ENCODE assay signal across 11 mouse cellular contexts in genomic region chr11:5177171-5177570, GRCm38 (mm10). TPM values are rescaled to one million over a fixed set of nuclear protein-coding genes. Genes with fewer than 3 reads are reported as not detected.
DNase-seq lines count a peak whose midpoint lies in the region; ATAC-seq and TF ChIP-seq lines count a peak whose summit lies in the region.
"Had no signal": no experiment of that assay in that cellular context is flagged by ENCODE, and none has a peak within 500 bp of the region (broad histone marks: within the 10 kb centered on the region; RNA-seq: fewer than 3 reads in every experiment).

No protein-coding gene starts in this region.

- no peak overlapping the region for H3K4me3 ChIP-seq in embryonic facial prominence, embryonic 14.5 days (ENCODE audit: low read depth, low read length)
- no peak overlapping the region for H3K4me3 ChIP-seq in embryonic facial prominence, embryonic 10.5 days
- peak overlapping the region; percentile 50 for H3K4me3 ChIP-seq in spleen, adult 2 months (ENCODE audit: extremely low read depth, insufficient read depth, insufficient read length)
- H3K4me3 ChIP-seq in gastrocnemius, adult 2 months: no peak overlapping the region
- H3K4me3 ChIP-seq: hindbrain, embryonic 12.5 days; midbrain, embryonic 10.5 days had no signal

- H3K36me3 ChIP-seq in embryonic facial prominence, embryonic 14.5 days (ENCODE audit: control insufficient read depth, insufficient read depth, low read length): no peaks in the 10 kb centered on the region
- no peaks in the 10 kb centered on the region for H3K36me3 ChIP-seq in embryonic facial prominence, embryonic 10.5 days (replicated peaks)
- H3K36me3 ChIP-seq in spleen, adult 2 months (ENCODE audit: control insufficient read depth, insufficient read depth, low read length): no peaks in the 10 kb centered on the region
- H3K36me3 ChIP-seq: hindbrain, embryonic 12.5 days; midbrain, embryonic 10.5 days had no signal

- DNase-seq in embryonic facial prominence, embryonic 14.5 days (ENCODE audit: low spot score): peak; percentile 57
- no peak for DNase-seq in embryonic facial prominence, embryonic 10.5 days (ENCODE audit: low spot score)
- DNase-seq in CD4-positive, CD25-positive, alpha-beta regulatory T cell, adult 2 months (ENCODE audit: low read depth, low spot score): peak; percentile 94
- DNase-seq in kidney, postnatal 36 days: peak; percentile 51 to 60
- peak; percentile 72 to 82 for DNase-seq in spleen, adult 2 months (ENCODE audit: low read depth in 1 of 2, low spot score in 2 of 2)
- DNase-seq in left cerebral cortex, postnatal 4 days: no peak
- no peak for DNase-seq in adrenal gland, postnatal 25 days
- DNase-seq in gastrocnemius, adult 2 months: no peak
- DNase-seq: cerebellum, adult 9-11 months had no signal

- TF ChIP-seq POLR2A in spleen, adult 2 months (IDR thresholded peaks at IDR 0.05; ENCODE audit: low read depth, low read length): no peak; the same call in 1 of the 2 replicates

- no peak overlapping the region for H3K9ac ChIP-seq in embryonic facial prominence, embryonic 14.5 days (ENCODE audit: low read depth, low read length)
- H3K9ac ChIP-seq: hindbrain, embryonic 12.5 days had no signal

- no peak for TF ChIP-seq CTCF in spleen, adult 2 months (IDR thresholded peaks at IDR 0.05; ENCODE audit: extremely low read depth, insufficient read depth, insufficient read length, insufficient replicate concordance)
- TF ChIP-seq CTCF in gastrocnemius, adult 2 months (IDR thresholded peaks at IDR 0.05): no peak

- H3K9me3 ChIP-seq in embryonic facial prominence, embryonic 14.5 days (ENCODE audit: control insufficient read depth, low read length): no peaks in the 10 kb centered on the region
- H3K9me3 ChIP-seq in embryonic facial prominence, embryonic 10.5 days: no peaks in the 10 kb centered on the region
- H3K9me3 ChIP-seq: hindbrain, embryonic 12.5 days; midbrain, embryonic 10.5 days had no signal

- no peak overlapping the region for H3K4me2 ChIP-seq in embryonic facial prominence, embryonic 14.5 days (ENCODE audit: low read depth, low read length)
- H3K4me2 ChIP-seq: hindbrain, embryonic 12.5 days had no signal

- H3K4me1 ChIP-seq in embryonic facial prominence, embryonic 14.5 days (ENCODE audit: control insufficient read depth, insufficient read depth, low read length): no peaks in the 10 kb centered on the region; the same call in 1 of the 2 replicates
- H3K4me1 ChIP-seq in embryonic facial prominence, embryonic 10.5 days: peaks cover 39% of the 10 kb centered on the region
- peaks cover 49% of the 10 kb centered on the region for H3K4me1 ChIP-seq in spleen, adult 2 months (ENCODE audit: control insufficient read depth, insufficient read depth, insufficient read length)

- H3K27me3 ChIP-seq in embryonic facial prominence, embryonic 14.5 days (replicated peaks; ENCODE audit: control insufficient read depth, insufficient read depth, low read length): no peaks in the 10 kb centered on the region
- H3K27me3 ChIP-seq in embryonic facial prominence, embryonic 10.5 days (replicated peaks; ENCODE audit: low read depth, poor library complexity, severe bottlenecking): peaks cover 20% of the 10 kb centered on the region
- no peaks in the 10 kb centered on the region for H3K27me3 ChIP-seq in spleen, adult 2 months (ENCODE audit: control insufficient read depth, insufficient read depth, low read length)
- H3K27me3 ChIP-seq: hindbrain, embryonic 12.5 days had no signal

- intact Hi-C loops in left cerebral cortex, postnatal 4 days (cut with DNase I): no loop called here
- intact Hi-C loops in gastrocnemius, adult 2 months (cut with DNase I): no loop called here

- WGBS in embryonic facial prominence, embryonic 14.5 days: 54% methylated on average over 12 of the region's 12 CpGs
- 66% methylated on average over 12 of the region's 12 CpGs for WGBS in embryonic facial prominence, embryonic 10.5 days
- 16% methylated on average over 12 of the region's 12 CpGs for WGBS in spleen, adult 2 months

- H3K27ac ChIP-seq in embryonic facial prominence, embryonic 14.5 days (replicated peaks; ENCODE audit: low read depth, low read length): no peak overlapping the region
- H3K27ac ChIP-seq in embryonic facial prominence, embryonic 10.5 days (replicated peaks): no peak overlapping the region
- H3K27ac ChIP-seq in spleen, adult 2 months (ENCODE audit: insufficient read depth, low read length): peak overlapping the region; percentile 99
- H3K27ac ChIP-seq in gastrocnemius, adult 2 months: no peak overlapping the region
- H3K27ac ChIP-seq: hindbrain, embryonic 12.5 days had no signal

- ATAC-seq in embryonic facial prominence, embryonic 14.5 days (ENCODE audit: low read depth): no peak

RNA-seq across cellular contexts. Expression of gene Emid1, which starts 25.1 kb away (rescaled TPM):
- polyA plus RNA-seq in embryonic facial prominence, embryonic 14.5 days (2014; fragmentation: Nextera tagmentation; extraction: Ambion mirVana): 38.0 and 41.9 TPM in 2 replicates
- polyA plus RNA-seq in embryonic facial prominence, embryonic 10.5 days (2016; fragmentation: Nextera tagmentation; extraction: Ambion mirVana): 13.1 and 24.6 TPM in 2 replicates
- polyA plus RNA-seq in spleen, adult 2 months (2012; rRNA removed): 25.7 and 28.4 TPM in 2 replicates
- total RNA-seq in left cerebral cortex, postnatal 4 days (2021): 10 to 100 TPM; 38.7 to 43.8 TPM
- 5.9 and 9.4 TPM in 2 replicates for total RNA-seq in adrenal gland, postnatal 25 days (2021)
- 10 to 100 TPM in 1 of 2 experiments, 1 to 10 TPM in 1; 5.4 to 10.9 TPM for total RNA-seq in gastrocnemius, adult 2 months (2021)

Comparison
In these comparisons a context has a peak if more than half of its experiments do, and no peak if none do; other contexts are left out.
1. DNase-seq: peak in embryonic facial prominence, embryonic 14.5 days (single experiment), CD4-positive, CD25-positive, alpha-beta regulatory T cell, adult 2 months (single experiment), kidney, postnatal 36 days (2 of 2) and spleen, adult 2 months (2 of 2); none in embryonic facial prominence, embryonic 10.5 days (single experiment), left cerebral cortex, postnatal 4 days (single experiment), adrenal gland, postnatal 25 days (single experiment) and gastrocnemius, adult 2 months (single experiment).